Mouse (Mus musculus): ENCODE data around the gene Ptgis. TPM values are rescaled to one million over a fixed set of nuclear protein-coding genes. Genes with fewer than 3 reads are reported as not detected.

Gene Ptgis
- polyA plus RNA-seq (2012; rRNA removed), result 17.2 and 27.6 TPM in 2 replicates

DNA sequence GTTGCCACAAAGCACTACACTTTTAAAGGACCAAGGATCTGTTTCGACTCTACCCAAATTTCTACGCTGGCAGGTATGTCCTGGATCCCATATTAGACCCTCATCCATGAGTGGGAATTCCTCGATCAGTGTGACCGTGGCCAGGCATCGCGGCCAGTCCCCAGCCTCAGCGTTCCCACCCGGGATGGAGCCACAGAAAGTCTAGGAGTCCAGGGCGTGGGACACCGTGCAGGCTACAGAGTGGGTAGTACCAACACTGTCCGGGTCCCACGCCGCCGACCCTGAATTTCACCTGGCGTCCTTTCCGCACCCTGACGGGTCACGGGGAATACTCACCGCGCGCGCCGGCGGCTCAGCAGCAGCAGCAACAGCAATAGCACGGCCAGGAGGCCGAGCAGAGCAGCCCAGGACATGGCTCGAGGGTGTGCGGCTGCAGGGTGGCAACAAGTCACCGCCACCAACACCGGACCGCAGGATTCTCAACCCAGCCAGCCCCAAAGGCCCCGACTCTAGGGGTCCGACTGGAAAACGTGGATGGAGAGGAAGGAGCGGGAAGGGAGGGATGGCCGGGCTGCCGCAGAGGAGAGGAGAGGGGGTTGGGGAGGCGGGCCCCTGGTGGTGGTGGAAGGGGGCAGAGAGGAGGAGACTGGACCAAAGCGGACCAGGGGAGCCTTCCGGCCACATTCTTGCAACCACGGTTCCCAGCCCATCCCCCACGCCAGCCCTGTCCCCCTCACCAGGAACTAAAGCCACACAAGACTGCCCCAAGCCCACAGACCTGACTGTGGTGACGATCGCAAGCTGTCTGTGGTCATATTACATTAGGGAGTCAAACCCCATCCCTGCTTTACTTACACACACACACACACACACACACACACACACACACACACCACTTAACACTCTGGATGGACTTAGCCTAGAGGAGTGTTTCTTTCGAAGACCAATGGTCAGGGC is at the start of gene Ptgis:
Gene Ptgis (minus strand): TSS at position 597 of the 957 bp plus-strand sequence.

DNA sequence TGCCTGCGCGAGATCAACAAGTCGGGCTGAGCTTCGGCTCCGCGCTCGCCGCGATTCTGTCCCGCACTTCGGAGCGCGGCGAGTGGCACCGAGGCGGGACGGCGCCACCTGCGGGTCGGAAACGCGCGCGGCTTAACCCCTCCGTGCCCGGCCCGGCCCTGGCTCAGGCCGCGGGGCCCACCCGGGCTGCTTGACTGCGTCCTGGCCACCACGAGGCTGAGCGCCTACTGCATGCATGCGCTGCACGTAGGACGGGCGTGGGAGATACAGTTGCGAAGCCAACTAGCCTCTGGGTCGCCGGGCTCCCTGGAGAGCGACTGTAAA is 50.4 kb downstream of the Ptgis start, which contains the start of gene Kcnb1:
Gene Kcnb1 (minus strand): TSS at position 80 of the 324 bp plus-strand sequence.

Other genes with a start within 250 kb of the Ptgis start
- gene Stau1, start 244.3 kb downstream of the Ptgis start, polyA plus RNA-seq (2012; rRNA removed), result 8.2 and 11.0 TPM in 2 replicates
- gene Ddx27, start 225.4 kb downstream of the Ptgis start, polyA plus RNA-seq (2012; rRNA removed), result 8.7 and 9.6 TPM in 2 replicates
- gene Znfx1, start 177.6 kb downstream of the Ptgis start, polyA plus RNA-seq (2012; rRNA removed), result 9.7 and 9.8 TPM in 2 replicates
- 1.8 and 2.1 TPM in 2 replicates for gene Kcnb1, start 50.4 kb downstream of the Ptgis start, polyA plus RNA-seq (2012; rRNA removed)
- 3.5 and 4.7 TPM in 2 replicates for gene B4galt5, start 108.6 kb upstream of the Ptgis start, polyA plus RNA-seq (2012; rRNA removed)
- 18.0 and 21.4 TPM in 2 replicates for gene Slc9a8, start 181.1 kb upstream of the Ptgis start, polyA plus RNA-seq (2012; rRNA removed)

Data from stomach, adult 2 months (tissue).